Mouse (Mus musculus) testis, adult 2 months (tissue): ENCODE measurements around the gene Ddx4. TPM values are rescaled to one million over a fixed set of nuclear protein-coding genes. Genes with fewer than 3 reads are reported as not detected.
"Not testable (repeated sequence)": the region's sequence is repeated elsewhere in the genome, so short reads cannot be mapped to it uniquely, and the experiment has no call there.

Experiments used
- H3K27ac ChIP-seq: fragments of 200-500 bp; 2 replicates; pipeline ENCODE4 v1.5.1; 2012; ENCODE audit warnings: low read depth, low read length; ENCODE audit not compliant: control insufficient read depth, insufficient read depth
- H3K27me3 ChIP-seq: fragments of 200-500 bp; 2 replicates; pipeline ENCODE4 v1.6.1; 2012; ENCODE audit warnings: mild to moderate bottlenecking, low read length, moderate library complexity; ENCODE audit not compliant: control insufficient read depth, insufficient read depth
- H3K36me3 ChIP-seq: fragments of 200-500 bp; 2 replicates; pipeline ENCODE4 v1.6.1; 2012; ENCODE audit warnings: mild to moderate bottlenecking, low read length; ENCODE audit not compliant: control insufficient read depth, insufficient read depth
- H3K4me1 ChIP-seq: fragments of 200-500 bp; 2 replicates; pipeline ENCODE4 v1.6.1; 2012; ENCODE audit warnings: low read length; ENCODE audit not compliant: control insufficient read depth, insufficient read depth
- H3K4me3 ChIP-seq: fragments of 200-500 bp; 2 replicates; pipeline ENCODE4 v1.5.1; 2012; ENCODE audit warnings: low read depth, mild to moderate bottlenecking, low read length, moderate library complexity, mixed read lengths; ENCODE audit not compliant: control insufficient read depth
- CTCF ChIP-seq: fragments of 200-500 bp; IDR thresholded peaks from 2 replicates; pipeline ENCODE4 v1.5.1; 2012; ENCODE audit warnings: low read depth, mild to moderate bottlenecking, inconsistent platforms, low read length, moderate library complexity; ENCODE audit not compliant: control insufficient read depth, insufficient read depth, insufficient replicate concordance
- POLR2A ChIP-seq: fragments of 200-500 bp; IDR thresholded peaks from 2 replicates; pipeline ENCODE4 v1.6.1; 2012; ENCODE audit warnings: low read depth, mild to moderate bottlenecking, inconsistent platforms, low read length, moderate library complexity; ENCODE audit not compliant: control insufficient read depth
- polyA plus RNA-seq: library from polyadenylated mRNA; depleted of rRNA; stranded (reverse); fragments of >200 nt; gene quantifications from 2 replicates; pipeline ENCODE4 v1.2.3, GENCODE M21; 2012

The Ddx4 gene
- polyA plus RNA-seq, 1 experiment = 129 TPM

- H3K4me3 ChIP-seq = no peak overlapping the region
- H3K27me3 ChIP-seq = no peaks in the 10 kb centered on the region
- no peak for TF ChIP-seq CTCF
- TF ChIP-seq POLR2A = no peak
- H3K4me1 ChIP-seq = no peaks in the 10 kb centered on the region
- H3K36me3 ChIP-seq = no peaks in the 10 kb centered on the region; the same call in 1 of the 2 replicates
- no peak overlapping the region for H3K27ac ChIP-seq
These were observed 48.4 kb downstream of the Ddx4 start for GRCm38 (mm10) chr13:112603839-112604238.

DNA sequence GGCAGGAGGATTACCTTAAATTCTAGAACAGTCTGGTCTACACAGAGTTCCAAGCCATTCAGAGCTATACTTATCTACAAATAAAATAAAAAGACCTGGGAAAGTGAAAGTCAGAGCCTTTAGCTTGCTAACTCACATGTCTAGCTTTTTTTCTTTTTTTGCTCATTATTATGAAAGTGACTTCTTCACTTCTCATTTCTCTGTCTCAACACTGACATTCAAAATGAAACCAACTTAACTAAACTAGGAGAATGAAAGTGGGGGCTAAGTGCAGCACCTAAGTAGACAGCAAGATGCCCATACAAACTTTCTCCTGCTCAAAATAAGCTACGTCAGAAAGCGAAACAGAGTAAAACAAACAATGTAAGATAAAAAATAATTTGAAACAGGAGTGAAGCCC is 49.7 kb downstream of the Ddx4 start:
- Histone ChIP-seq H3K4me1 (no peaks in the 10 kb centered on the region), H3K4me3 (no peak overlapping the region), H3K36me3 (no peaks in the 10 kb centered on the region), H3K27ac (no peak overlapping the region), H3K27me3 (no peaks in the 10 kb centered on the region)
- TF ChIP-seq POLR2A (no peak), CTCF (no peak)

DNA sequence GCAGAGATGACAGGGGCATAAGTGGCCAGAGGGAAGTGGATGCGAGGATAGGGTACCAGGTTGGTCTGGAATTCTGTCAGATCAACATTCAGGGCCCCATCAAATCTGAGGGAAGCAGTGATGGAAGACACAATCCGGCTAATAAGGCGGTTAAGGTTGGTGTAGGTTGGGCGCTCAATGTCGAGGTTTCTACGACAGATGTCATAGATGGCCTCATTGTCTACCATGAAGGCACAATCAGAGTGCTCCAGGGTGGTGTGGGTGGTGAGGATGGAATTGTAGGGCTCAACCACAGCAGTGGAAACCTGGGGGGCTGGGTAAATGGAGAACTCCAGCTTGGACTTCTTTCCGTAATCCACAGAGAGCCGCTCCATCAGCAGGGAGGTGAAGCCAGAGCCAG is 58.0 kb downstream of the Ddx4 start, which contains the start of gene Il31ra:
Gene Il31ra (minus strand): TSS at position 101 of the 400 bp plus-strand sequence.
- not testable (repeated sequence) for H3K27ac ChIP-seq, H3K36me3 ChIP-seq, H3K27me3 ChIP-seq, H3K4me1 ChIP-seq, H3K4me3 ChIP-seq

DNA sequence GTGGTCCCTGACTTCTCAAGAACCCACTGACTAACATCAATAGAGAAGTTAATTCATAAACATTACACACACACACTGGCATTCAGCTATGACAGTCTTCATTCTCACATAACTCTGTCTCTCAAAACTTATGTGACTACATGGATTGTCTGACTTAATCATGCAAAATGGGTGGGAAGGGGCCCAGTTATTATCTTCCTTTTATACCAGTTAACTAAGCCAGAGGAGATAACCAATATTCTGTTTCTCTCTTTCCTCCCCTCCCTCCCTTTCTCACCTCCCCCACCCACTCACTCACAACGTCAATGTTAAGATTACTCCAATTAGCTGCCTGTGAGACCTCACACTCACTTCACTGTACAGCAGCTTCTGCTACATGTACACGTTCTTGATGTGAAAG is 62.0 kb downstream of the Ddx4 start:
- TF ChIP-seq POLR2A = no peak
- no peak for TF ChIP-seq CTCF
- H3K27ac ChIP-seq = no peak overlapping the region
- H3K4me1 ChIP-seq = no peaks in the 10 kb centered on the region
- H3K27me3 ChIP-seq = no peaks in the 10 kb centered on the region
- no peaks in the 10 kb centered on the region for H3K36me3 ChIP-seq
- no peak overlapping the region for H3K4me3 ChIP-seq

DNA sequence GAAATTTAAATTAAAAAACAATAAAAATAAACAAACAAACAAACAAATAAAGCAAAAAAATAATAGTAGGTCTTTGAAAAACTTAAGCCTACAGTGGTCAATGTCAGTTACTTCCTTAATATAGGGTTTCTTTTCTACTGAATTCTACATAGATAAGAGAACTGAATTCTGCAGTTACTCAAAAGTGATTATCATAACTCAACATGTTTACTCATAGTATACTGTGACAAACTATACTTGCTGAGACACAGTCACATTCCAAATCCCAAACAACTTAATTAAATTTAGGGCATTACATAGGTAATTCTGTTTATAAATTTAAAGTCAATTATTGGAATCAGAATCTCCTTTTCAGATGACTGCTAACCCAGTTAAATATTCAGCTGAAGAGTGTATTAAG is 62.6 kb downstream of the Ddx4 start:
- no peak overlapping the region for H3K27ac ChIP-seq
- no peaks in the 10 kb centered on the region for H3K4me1 ChIP-seq
- H3K36me3 ChIP-seq = no peaks in the 10 kb centered on the region

DNA sequence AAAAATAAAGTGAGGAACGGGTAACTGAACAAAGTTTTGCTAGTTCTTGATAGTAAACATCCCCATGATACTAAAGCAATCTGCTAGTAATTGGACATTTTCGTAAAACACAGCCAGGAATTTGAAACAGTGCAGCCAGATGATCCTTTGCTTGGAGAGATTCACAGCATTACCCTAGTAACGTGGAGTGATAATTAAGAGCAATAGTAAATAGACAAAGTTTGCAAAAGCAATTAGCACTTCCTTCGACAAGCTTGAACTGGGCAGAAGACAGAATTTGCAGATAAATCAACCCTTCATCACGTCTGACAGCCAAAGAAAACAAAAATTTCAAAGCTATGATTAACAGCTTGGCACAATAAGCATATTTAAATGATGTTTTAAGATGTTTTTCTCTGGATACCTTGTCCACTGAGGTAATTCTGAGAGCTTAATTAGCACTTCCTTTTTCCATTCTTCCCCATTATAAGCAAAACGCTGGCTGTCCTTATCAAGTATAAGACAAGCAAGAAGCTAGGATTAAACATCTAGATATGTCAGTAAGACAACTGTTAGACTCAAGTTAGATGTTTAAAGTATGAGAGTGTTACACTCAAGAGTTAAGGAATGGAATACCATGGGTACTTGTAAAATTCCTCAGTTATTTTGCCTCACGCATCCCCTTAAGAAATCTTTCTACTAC is 67.6 kb downstream of the Ddx4 start:
- no peaks in the 10 kb centered on the region for H3K27me3 ChIP-seq
- no peaks in the 10 kb centered on the region for H3K4me1 ChIP-seq
- no peak for TF ChIP-seq POLR2A
- TF ChIP-seq CTCF = no peak
- no peaks in the 10 kb centered on the region for H3K36me3 ChIP-seq
- no peak overlapping the region for H3K27ac ChIP-seq
- no peak overlapping the region for H3K4me3 ChIP-seq

More for the DNA sequence above, 62.6 kb downstream of the Ddx4 start:
- Histone ChIP-seq H3K27me3 (no peaks in the 10 kb centered on the region), H3K4me3 (no peak overlapping the region)
- TF ChIP-seq CTCF = no peak
- no peak for TF ChIP-seq POLR2A

DNA sequence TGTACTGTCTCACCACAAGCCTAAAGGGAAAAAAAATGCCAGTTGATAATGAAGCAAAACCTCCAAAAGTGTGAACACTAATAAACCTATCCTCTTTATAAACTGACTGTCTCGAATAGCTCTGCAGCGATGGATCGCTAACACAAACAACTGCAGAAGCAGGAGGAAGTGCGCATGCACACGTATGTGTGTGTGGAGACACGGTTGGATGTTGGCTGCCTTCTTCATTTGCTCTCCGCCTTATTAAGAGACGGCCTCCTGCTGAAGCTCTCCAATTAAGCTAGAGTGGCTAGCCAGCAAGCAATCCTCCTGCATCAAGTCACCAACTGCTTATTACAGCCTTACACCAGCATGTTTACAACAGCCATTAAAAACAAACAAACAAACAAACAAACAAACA is 70.0 kb downstream of the Ddx4 start:
- H3K4me3 ChIP-seq = no peak overlapping the region
- H3K4me1 ChIP-seq = no peaks in the 10 kb centered on the region
- TF ChIP-seq POLR2A (no peak), CTCF (no peak)
- no peaks in the 10 kb centered on the region for H3K27me3 ChIP-seq
- no peaks in the 10 kb centered on the region for H3K36me3 ChIP-seq
- no peak overlapping the region for H3K27ac ChIP-seq

DNA sequence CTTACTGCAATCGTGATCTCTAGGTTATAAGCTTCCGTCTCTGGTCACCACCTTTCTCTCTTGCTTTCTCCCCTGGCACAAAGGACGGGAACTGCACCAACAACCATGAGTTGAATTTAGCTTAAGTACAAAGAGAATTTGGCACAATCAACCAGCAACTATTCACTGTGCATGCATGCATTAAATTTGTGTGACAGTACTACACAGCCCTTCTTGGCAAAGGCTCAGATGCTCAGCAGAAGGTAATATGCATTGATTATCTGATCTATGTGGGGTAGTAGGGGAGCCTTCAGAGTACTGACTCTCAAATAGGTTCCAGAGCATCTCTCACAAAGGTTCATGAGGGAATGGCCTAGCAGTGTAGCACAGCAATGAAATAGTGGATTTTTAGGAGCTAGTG is 70.5 kb downstream of the Ddx4 start:
- Histone ChIP-seq H3K27me3 (no peaks in the 10 kb centered on the region), H3K4me3 (no peak overlapping the region), H3K36me3 (no peaks in the 10 kb centered on the region), H3K27ac (no peak overlapping the region), H3K4me1 (no peaks in the 10 kb centered on the region)
- TF ChIP-seq CTCF = no peak
